Mouse (Mus musculus): ENCODE results near the gene Hecw2.

DNA sequence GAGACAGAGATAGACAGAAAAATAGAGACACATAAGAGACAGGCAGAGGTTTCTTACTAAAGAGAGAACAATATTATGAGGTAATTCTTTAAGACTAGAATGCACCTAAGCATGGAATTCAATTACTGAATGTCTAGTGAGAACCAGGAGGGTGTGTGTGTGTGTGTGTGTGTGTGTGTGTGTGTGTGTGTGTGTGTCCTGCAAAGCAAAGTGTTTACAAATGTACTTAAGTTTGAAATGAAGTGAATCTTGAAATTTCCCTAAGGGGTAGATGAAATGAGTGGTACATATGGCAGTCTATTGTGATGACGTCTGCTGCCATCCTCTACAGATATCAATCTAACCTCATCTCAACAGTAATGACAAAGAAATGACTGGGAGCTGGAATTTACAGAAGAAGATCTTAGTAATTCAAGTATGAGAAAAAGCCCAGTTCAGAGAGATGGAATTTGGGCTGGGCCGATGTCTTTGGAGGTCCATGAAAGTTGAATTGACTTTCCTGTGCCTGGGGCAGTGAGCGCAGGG is 342.8 kb downstream of the Hecw2 start:
- no peak for TF ChIP-seq GATA1 (IDR thresholded peaks at IDR 0.05; ENCODE audit: borderline replicate concordance, low read length)
- TF ChIP-seq CTCF (IDR thresholded peaks at IDR 0.05; ENCODE audit: low read depth, low read length): no peak
- TF ChIP-seq TAL1 (conservative IDR thresholded peaks at IDR 0.05; ENCODE audit: low read depth, low read length): no peak
- TF ChIP-seq GATA2 (IDR thresholded peaks at IDR 0.05; ENCODE audit: borderline replicate concordance, low read depth, low read length): no peak

All from G1E (cell line).